Mouse (Mus musculus) embryonic facial prominence, embryonic 15.5 days (tissue): ENCODE data around the gene Tmem182. TPM values are rescaled to one million over a fixed set of nuclear protein-coding genes. Genes with fewer than 3 reads are reported as not detected.

Experiments used
- ATAC-seq: fragments of 200-750 bp; cut with Nextera tagmentation; 2 replicates; pipeline ENCODE4 v1.8.0; 2017; ENCODE audit warnings: low read depth, moderate TSS enrichment; ENCODE audit not compliant: insufficient number of reproducible peaks, low FRiP score, low TSS enrichment
- H3K27ac ChIP-seq: fragments of 300-500 bp; sonication (generic); replicated peaks from 2 replicates; pipeline ENCODE4 v1.5.1; 2015; ENCODE audit warnings: mild to moderate bottlenecking, inconsistent platforms
- H3K27me3 ChIP-seq: fragments of 300-500 bp; sonication (generic); 2 replicates; pipeline ENCODE4 v1.6.1; 2015; ENCODE audit warnings: inconsistent platforms
- H3K36me3 ChIP-seq: fragments of 300-500 bp; sonication (generic); 2 replicates; pipeline ENCODE4 v1.6.1; 2015; ENCODE audit warnings: mild to moderate bottlenecking, inconsistent platforms
- H3K4me1 ChIP-seq: fragments of 300-500 bp; sonication (generic); 2 replicates; pipeline ENCODE4 v1.6.1; 2015; ENCODE audit warnings: inconsistent platforms
- H3K4me2 ChIP-seq: fragments of 300-500 bp; sonication (generic); replicated peaks from 2 replicates; pipeline ENCODE4 v1.6.1; 2015; ENCODE audit warnings: mild to moderate bottlenecking, inconsistent platforms
- H3K4me3 ChIP-seq: fragments of 300-500 bp; sonication (generic); replicated peaks from 2 replicates; pipeline ENCODE4 v1.5.1; 2015; ENCODE audit warnings: mild to moderate bottlenecking, inconsistent platforms
- H3K9ac ChIP-seq: fragments of 300-500 bp; sonication (generic); 2 replicates; pipeline ENCODE4 v1.6.1; 2015; ENCODE audit warnings: inconsistent platforms
- H3K9me3 ChIP-seq: fragments of 300-500 bp; sonication (generic); replicated peaks from 2 replicates; pipeline ENCODE4 v1.6.1; 2016; ENCODE audit warnings: inconsistent platforms
- WGBS: fragments of 180-500 bp; shearing (Covaris S2); methylation state at CpG from one replicate; pipeline ENCODE4 v1.1.7; 2015; 5-methylcytosine and 5-hydroxymethylcytosine counted together
- polyA plus RNA-seq: library from polyadenylated mRNA; unstranded; fragments of >200 nt; fragmentation: Nextera tagmentation; extraction: Ambion mirVana; gene quantifications from 2 replicates; pipeline ENCODE4 v1.2.1, GENCODE M21; 2015

Gene Tmem182
- 3.6 and 5.0 TPM in 2 replicates for polyA plus RNA-seq

- H3K27me3 ChIP-seq, result no peaks in the 10 kb centered on the region
- no peaks in the 10 kb centered on the region for H3K4me1 ChIP-seq
- H3K9ac ChIP-seq, result no peak within 1 kb of the TSS
- H3K4me2 ChIP-seq, result no peak within 1 kb of the TSS
- no peak for ATAC-seq
- H3K9me3 ChIP-seq, result no peaks in the 10 kb centered on the region
- no peak within 1 kb of the TSS for H3K4me3 ChIP-seq
- no peaks in the 10 kb centered on the region for H3K36me3 ChIP-seq
- 56% methylated on average over 9 of the region's 9 CpGs for WGBS
- no peak within 1 kb of the TSS for H3K27ac ChIP-seq
Measured at GRCm38 (mm10) chr1:40805351-40805750, at the start of gene Tmem182. Tmem182 (plus strand) TSS chr1:40805601.

GRCm38 (mm10) chr1:40759751-40760445 is 45.5 kb upstream of the Tmem182 start:
- Histone ChIP-seq H3K4me1 (no peaks in the 10 kb centered on the region), H3K9me3 (no peaks in the 10 kb centered on the region), H3K9ac (no peak overlapping the region), H3K27me3 (no peaks in the 10 kb centered on the region), H3K27ac (no peak overlapping the region), H3K4me3 (no peak overlapping the region), H3K4me2 (no peak overlapping the region), H3K36me3 (no peaks in the 10 kb centered on the region)
- WGBS, result 69% methylated on average over 6 of the region's 6 CpGs
- no peak for ATAC-seq

- Histone ChIP-seq H3K4me2 (no peak overlapping the region), H3K9me3 (no peaks in the 10 kb centered on the region), H3K9ac (no peak overlapping the region), H3K27me3 (no peaks in the 10 kb centered on the region), H3K27ac (no peak overlapping the region), H3K36me3 (no peaks in the 10 kb centered on the region), H3K4me3 (no peak overlapping the region), H3K4me1 (no peaks in the 10 kb centered on the region)
- 95% methylated on average over 1 of the region's 1 CpGs for WGBS
- ATAC-seq, result no peak
Measured at GRCm38 (mm10) chr1:40764042-40764441, 41.4 kb upstream of the Tmem182 start.

GRCm38 (mm10) chr1:40764701-40765275 is 40.6 kb upstream of the Tmem182 start:
- Histone ChIP-seq H3K27me3 (no peaks in the 10 kb centered on the region), H3K36me3 (no peaks in the 10 kb centered on the region)

GRCm38 (mm10) chr1:40765521-40765920 is 39.9 kb upstream of the Tmem182 start:
- H3K4me2 ChIP-seq, result no peak overlapping the region
- no peak for ATAC-seq
- no peaks in the 10 kb centered on the region for H3K36me3 ChIP-seq
- H3K4me1 ChIP-seq, result no peaks in the 10 kb centered on the region
- no peaks in the 10 kb centered on the region for H3K27me3 ChIP-seq
- H3K9ac ChIP-seq, result no peak overlapping the region
- H3K9me3 ChIP-seq, result no peaks in the 10 kb centered on the region
- 86% methylated on average over 12 of the region's 12 CpGs for WGBS
- H3K4me3 ChIP-seq, result no peak overlapping the region
- no peak overlapping the region for H3K27ac ChIP-seq

More at GRCm38 (mm10) chr1:40764701-40765275, 40.6 kb upstream of the Tmem182 start:
- Histone ChIP-seq H3K4me2 (no peak overlapping the region), H3K4me3 (no peak overlapping the region), H3K9ac (no peak overlapping the region), H3K27ac (no peak overlapping the region), H3K4me1 (no peaks in the 10 kb centered on the region), H3K9me3 (no peaks in the 10 kb centered on the region)
- no peak for ATAC-seq
- 90% methylated on average over 15 of the region's 15 CpGs for WGBS

GRCm38 (mm10) chr1:40767588-40767987 is 37.8 kb upstream of the Tmem182 start:
- Histone ChIP-seq H3K9ac (no peak overlapping the region), H3K27me3 (no peaks in the 10 kb centered on the region), H3K27ac (no peak overlapping the region), H3K9me3 (no peaks in the 10 kb centered on the region), H3K4me1 (no peaks in the 10 kb centered on the region), H3K4me3 (no peak overlapping the region), H3K4me2 (no peak overlapping the region), H3K36me3 (no peaks in the 10 kb centered on the region)
- 90% methylated on average over 18 of the region's 18 CpGs for WGBS
- no peak for ATAC-seq

GRCm38 (mm10) chr1:40768606-40769005 is 36.8 kb upstream of the Tmem182 start:
- H3K27me3 ChIP-seq, result no peaks in the 10 kb centered on the region
- no peak overlapping the region for H3K4me2 ChIP-seq
- WGBS, result 29% methylated on average over 6 of the region's 6 CpGs
- no peak for ATAC-seq
- no peaks in the 10 kb centered on the region for H3K9me3 ChIP-seq
- H3K4me1 ChIP-seq, result no peaks in the 10 kb centered on the region
- H3K9ac ChIP-seq, result no peak overlapping the region
- no peak overlapping the region for H3K4me3 ChIP-seq
- 0 out of 2 replicates have a peak, but pooled peaks cover 2% of the 10 kb centered on the region for H3K36me3 ChIP-seq
- no peak overlapping the region for H3K27ac ChIP-seq

- 50% methylated on average over 4 of the region's 4 CpGs for WGBS
- Histone ChIP-seq H3K9ac (no peak overlapping the region), H3K4me1 (no peaks in the 10 kb centered on the region), H3K4me3 (no peak overlapping the region), H3K27ac (no peak overlapping the region), H3K36me3 (peaks cover 10% of the 10 kb centered on the region; the same call in 1 of the 2 replicates), H3K4me2 (no peak overlapping the region), H3K9me3 (no peaks in the 10 kb centered on the region), H3K27me3 (no peaks in the 10 kb centered on the region)
- ATAC-seq, result no peak
Measured at GRCm38 (mm10) chr1:40769331-40769894, 36.0 kb upstream of the Tmem182 start.

- WGBS, result 90% methylated on average over 7 of the region's 7 CpGs
- Histone ChIP-seq H3K36me3 (peaks cover 13% of the 10 kb centered on the region; the same call in 1 of the 2 replicates), H3K4me1 (no peaks in the 10 kb centered on the region), H3K4me2 (no peak overlapping the region), H3K27ac (no peak overlapping the region), H3K9ac (no peak overlapping the region), H3K4me3 (no peak overlapping the region), H3K9me3 (no peaks in the 10 kb centered on the region), H3K27me3 (no peaks in the 10 kb centered on the region)
- ATAC-seq, result no peak
Measured at GRCm38 (mm10) chr1:40771196-40771970, 34.0 kb upstream of the Tmem182 start.

- 82% methylated on average over 5 of the region's 5 CpGs for WGBS
Measured at GRCm38 (mm10) chr1:40773234-40773633, 32.2 kb upstream of the Tmem182 start.

GRCm38 (mm10) chr1:40774040-40774439 is 31.4 kb upstream of the Tmem182 start:
- no peak overlapping the region for H3K27ac ChIP-seq
- ATAC-seq, result no peak
- no peaks in the 10 kb centered on the region for H3K27me3 ChIP-seq
- no peak overlapping the region for H3K9ac ChIP-seq
- H3K4me3 ChIP-seq, result no peak overlapping the region
- H3K4me1 ChIP-seq, result no peaks in the 10 kb centered on the region
- 93% methylated on average over 10 of the region's 10 CpGs for WGBS
- H3K9me3 ChIP-seq, result peaks cover 6% of the 10 kb centered on the region; the same call in 1 of the 2 replicates
- H3K36me3 ChIP-seq, result peaks cover 20% of the 10 kb centered on the region
- H3K4me2 ChIP-seq, result no peak overlapping the region

More at GRCm38 (mm10) chr1:40773234-40773633, 32.2 kb upstream of the Tmem182 start:
- Histone ChIP-seq H3K9ac (no peak overlapping the region), H3K4me3 (no peak overlapping the region), H3K36me3 (peaks cover 13% of the 10 kb centered on the region; the same call in 1 of the 2 replicates), H3K27me3 (no peaks in the 10 kb centered on the region), H3K27ac (no peak overlapping the region), H3K4me2 (no peak overlapping the region), H3K4me1 (no peaks in the 10 kb centered on the region), H3K9me3 (no peaks in the 10 kb centered on the region)
- ATAC-seq, result no peak
